Mouse (Mus musculus): Measurements from ENCODE around the gene Arl8a. TPM values are rescaled to one million over a fixed set of nuclear protein-coding genes. Genes with fewer than 3 reads are reported as not detected.

Gene Arl8a
- polyA plus RNA-seq, 1 experiment = 84.7 TPM

DNA sequence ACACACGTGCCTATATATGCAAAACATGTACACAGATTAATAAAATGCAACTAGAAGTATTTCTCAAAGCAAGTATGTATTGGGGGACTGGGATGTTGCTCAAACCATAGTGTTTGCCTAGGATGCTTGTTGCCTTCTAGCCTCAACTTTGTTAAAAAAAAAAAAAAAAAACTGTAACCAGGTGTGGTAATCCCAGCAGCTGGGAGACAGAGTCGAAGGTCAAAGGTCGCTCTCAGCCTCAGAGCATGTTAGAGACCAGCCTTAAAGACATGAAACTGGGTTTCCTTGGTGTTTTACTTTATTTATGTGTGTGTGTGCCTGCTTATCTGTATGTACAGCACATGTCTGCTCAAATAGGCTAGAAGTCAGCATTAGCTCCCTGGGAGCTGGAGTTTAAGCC is 28.6 kb downstream of the Arl8a start:
- 69% methylated on average over 3 of the region's 3 CpGs for WGBS
- H3K4me1 ChIP-seq (ENCODE audit: control insufficient read depth, insufficient read depth, low read length) = 0 out of 2 replicates have a peak, but pooled peaks cover 2% of the 10 kb centered on the region
- no peak for DNase-seq
- H3K4me3 ChIP-seq (replicated peaks; ENCODE audit: extremely low read depth, low read depth, low read length) = no peak overlapping the region
- TF ChIP-seq POLR2A (IDR thresholded peaks at IDR 0.05; ENCODE audit: borderline replicate concordance, extremely low read depth, low read depth, low read length) (no peak), CTCF (IDR thresholded peaks at IDR 0.05; ENCODE audit: insufficient read depth, low read length) (no peak)

DNA sequence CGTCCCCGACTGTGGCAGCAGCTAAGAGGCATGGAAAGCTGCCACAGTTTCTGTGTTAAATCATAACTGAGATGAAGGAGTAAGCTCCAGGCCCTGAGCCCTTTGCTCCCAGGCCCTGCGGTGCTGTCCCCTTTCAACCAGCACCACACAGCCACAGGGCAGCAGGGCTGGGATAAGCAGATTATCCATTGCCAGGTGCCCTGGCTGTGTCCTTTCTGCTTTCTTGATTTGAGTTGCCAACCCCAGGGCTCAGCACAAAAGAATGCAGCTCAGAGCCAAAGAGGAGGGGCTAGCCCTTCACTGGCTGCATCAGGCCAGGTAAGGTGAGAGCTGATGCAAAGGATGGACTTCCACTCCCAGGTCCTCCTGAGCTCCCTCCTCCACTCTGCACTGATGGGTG is 31.1 kb downstream of the Arl8a start:
- no peaks in the 10 kb centered on the region for H3K4me1 ChIP-seq (ENCODE audit: control insufficient read depth, insufficient read depth, low read length)
- WGBS = 79% methylated on average over 3 of the region's 3 CpGs
- TF ChIP-seq POLR2A (IDR thresholded peaks at IDR 0.05; ENCODE audit: borderline replicate concordance, extremely low read depth, low read depth, low read length) = no peak
- no peak for TF ChIP-seq CTCF (IDR thresholded peaks at IDR 0.05; ENCODE audit: insufficient read depth, low read length)

DNA sequence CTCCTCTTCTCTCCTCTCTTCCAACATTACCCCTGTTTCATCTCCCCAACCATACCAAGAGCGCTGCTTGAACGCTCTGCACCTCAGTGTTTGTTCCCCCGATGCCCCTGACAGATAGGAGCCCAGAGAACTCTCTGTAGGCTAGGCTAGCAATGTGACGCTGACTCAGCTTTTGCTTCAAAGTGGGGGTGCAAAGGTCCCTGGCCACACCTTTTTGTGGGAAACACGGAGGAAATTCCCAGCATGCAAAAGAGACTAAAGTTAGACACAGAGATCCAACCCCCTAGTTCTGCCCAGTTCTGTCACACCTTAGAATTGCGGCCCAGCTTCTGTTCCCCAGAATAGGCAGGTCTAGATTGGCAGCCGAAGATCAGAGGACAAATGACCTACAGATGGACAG is 32.2 kb downstream of the Arl8a start:
- 84% methylated on average over 7 of the region's 7 CpGs for WGBS
- TF ChIP-seq CTCF (IDR thresholded peaks at IDR 0.05; ENCODE audit: insufficient read depth, low read length) (no peak), POLR2A (IDR thresholded peaks at IDR 0.05; ENCODE audit: borderline replicate concordance, extremely low read depth, low read depth, low read length) (no peak)
- H3K4me3 ChIP-seq (replicated peaks; ENCODE audit: extremely low read depth, low read depth, low read length) = no peak overlapping the region
- no peak for DNase-seq
- no peaks in the 10 kb centered on the region for H3K4me1 ChIP-seq (ENCODE audit: control insufficient read depth, insufficient read depth, low read length)

More for the DNA sequence above, 31.1 kb downstream of the Arl8a start:
- DNase-seq = no peak
- H3K4me3 ChIP-seq (replicated peaks; ENCODE audit: extremely low read depth, low read depth, low read length) = no peak overlapping the region

DNA sequence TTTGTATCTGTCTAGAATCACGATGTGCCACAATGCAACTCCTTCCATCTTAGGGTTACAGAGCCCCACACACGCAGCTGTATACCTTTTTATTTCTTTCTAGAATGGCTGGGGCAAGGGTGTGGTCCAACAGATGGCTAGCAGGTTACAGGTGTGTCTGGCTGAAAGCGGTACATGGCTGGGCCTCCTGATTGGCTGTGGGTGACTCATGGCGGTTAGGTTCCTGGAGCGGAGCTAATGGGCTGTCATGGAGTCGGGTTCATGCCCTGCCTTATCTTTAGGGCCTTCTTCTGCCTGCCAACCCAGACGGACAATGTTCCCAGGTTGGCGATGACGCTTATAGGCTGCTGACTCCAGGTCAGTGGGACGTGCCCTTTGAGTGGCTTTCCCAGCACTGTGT is 34.2 kb downstream of the Arl8a start:
- no peak for DNase-seq
- no peak overlapping the region for H3K4me3 ChIP-seq (replicated peaks; ENCODE audit: extremely low read depth, low read depth, low read length)
- no peaks in the 10 kb centered on the region for H3K4me1 ChIP-seq (ENCODE audit: control insufficient read depth, insufficient read depth, low read length)
- TF ChIP-seq POLR2A (IDR thresholded peaks at IDR 0.05; ENCODE audit: borderline replicate concordance, extremely low read depth, low read depth, low read length) (no peak), CTCF (IDR thresholded peaks at IDR 0.05; ENCODE audit: insufficient read depth, low read length) (no peak)
- 70% methylated on average over 10 of the region's 10 CpGs for WGBS

DNA sequence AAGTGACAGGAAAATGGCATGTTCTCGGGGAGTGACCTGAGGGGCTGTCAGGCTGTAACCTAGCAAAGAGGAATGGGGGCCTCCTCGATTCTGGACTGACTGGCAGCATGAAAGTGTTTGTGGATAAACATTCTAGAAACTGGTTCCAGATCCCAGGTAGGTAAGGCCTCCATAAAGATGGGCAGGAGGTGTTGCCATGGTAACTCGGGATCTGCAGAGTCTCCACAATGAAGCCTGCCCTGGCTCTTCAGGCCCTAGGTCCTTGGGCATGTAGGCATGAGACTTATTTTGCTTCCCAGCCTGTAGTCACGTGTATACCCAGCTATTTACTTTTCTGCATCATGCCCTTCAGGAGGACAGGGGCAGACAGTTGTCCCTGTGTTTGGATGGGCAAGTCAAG is 34.7 kb downstream of the Arl8a start:
- TF ChIP-seq POLR2A (IDR thresholded peaks at IDR 0.05; ENCODE audit: borderline replicate concordance, extremely low read depth, low read depth, low read length) (no peak), CTCF (IDR thresholded peaks at IDR 0.05; ENCODE audit: insufficient read depth, low read length) (no peak)
- Histone ChIP-seq H3K4me3 (replicated peaks; ENCODE audit: extremely low read depth, low read depth, low read length) (no peak overlapping the region), H3K4me1 (ENCODE audit: control insufficient read depth, insufficient read depth, low read length) (no peaks in the 10 kb centered on the region)
- DNase-seq = no peak
- WGBS = 76% methylated on average over 4 of the region's 4 CpGs

DNA sequence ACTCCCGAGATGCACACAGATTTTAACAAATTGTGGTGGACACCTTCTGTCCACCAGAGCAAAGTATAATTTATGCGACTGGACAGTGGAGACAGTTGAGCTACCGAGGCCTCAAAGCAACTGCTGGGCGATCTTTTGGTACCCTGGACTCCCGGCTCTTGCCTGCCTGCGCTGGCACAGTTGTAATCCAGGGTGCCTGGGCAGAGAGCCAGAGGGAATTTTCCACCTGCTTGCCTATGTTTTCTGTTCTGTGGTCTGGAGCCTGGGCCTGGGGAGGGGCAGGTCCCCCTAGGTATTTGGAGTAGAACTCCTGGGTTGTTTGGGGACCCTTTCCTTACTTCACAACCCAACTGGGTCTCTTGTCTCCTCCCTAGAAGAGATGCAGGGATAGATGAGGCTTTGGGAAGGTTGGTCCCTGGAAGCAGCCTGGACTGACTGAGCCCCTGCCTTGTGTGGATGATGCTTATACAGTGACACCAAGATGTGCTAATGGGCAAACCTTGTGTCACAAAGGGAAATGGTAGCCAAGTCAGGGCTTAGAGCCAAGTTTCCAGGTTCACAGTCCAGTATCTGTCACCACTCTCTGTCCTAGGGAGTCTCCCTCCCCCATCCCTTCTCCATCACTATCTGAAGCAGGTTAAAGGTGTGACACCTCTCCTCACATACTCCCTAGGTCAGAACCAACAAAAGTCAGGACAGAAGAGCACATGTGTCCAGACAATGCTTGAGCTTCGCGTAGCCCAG is 35.4 kb downstream of the Arl8a start:
- 73% methylated on average over 8 of the region's 8 CpGs for WGBS
- Histone ChIP-seq H3K4me1 (ENCODE audit: control insufficient read depth, insufficient read depth, low read length) (no peaks in the 10 kb centered on the region), H3K4me3 (replicated peaks; ENCODE audit: extremely low read depth, low read depth, low read length) (no peak overlapping the region)
- no peak for DNase-seq
- TF ChIP-seq POLR2A (IDR thresholded peaks at IDR 0.05; ENCODE audit: borderline replicate concordance, extremely low read depth, low read depth, low read length) (no peak), CTCF (IDR thresholded peaks at IDR 0.05; ENCODE audit: insufficient read depth, low read length) (no peak)

DNA sequence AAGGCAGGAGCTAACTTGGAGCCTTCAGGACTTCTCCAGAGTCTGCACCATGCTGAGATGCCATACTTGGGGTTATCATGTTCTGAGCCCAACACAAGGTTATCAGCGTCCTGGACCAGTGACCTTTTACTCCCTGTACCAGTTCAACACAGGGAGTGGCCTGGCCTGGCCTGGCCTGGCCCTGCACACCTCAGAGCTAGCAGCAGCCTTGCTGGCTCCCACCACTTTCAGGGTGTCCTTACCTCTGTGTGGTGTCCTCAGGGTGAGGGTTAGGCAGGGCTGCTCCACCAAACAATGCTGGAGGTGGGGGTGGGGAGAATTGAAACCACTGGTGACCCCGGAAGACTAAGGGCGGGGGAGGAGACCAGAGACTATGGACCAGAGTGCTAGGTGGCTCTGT is 36.4 kb downstream of the Arl8a start:
- H3K4me3 ChIP-seq (replicated peaks; ENCODE audit: extremely low read depth, low read depth, low read length) = no peak overlapping the region
- H3K4me1 ChIP-seq (ENCODE audit: control insufficient read depth, insufficient read depth, low read length) = no peaks in the 10 kb centered on the region
- DNase-seq = no peak
- WGBS = 57% methylated on average over 3 of the region's 3 CpGs
- TF ChIP-seq POLR2A (IDR thresholded peaks at IDR 0.05; ENCODE audit: borderline replicate concordance, extremely low read depth, low read depth, low read length) = no peak
- TF ChIP-seq CTCF (IDR thresholded peaks at IDR 0.05; ENCODE audit: insufficient read depth, low read length) = no peak

DNA sequence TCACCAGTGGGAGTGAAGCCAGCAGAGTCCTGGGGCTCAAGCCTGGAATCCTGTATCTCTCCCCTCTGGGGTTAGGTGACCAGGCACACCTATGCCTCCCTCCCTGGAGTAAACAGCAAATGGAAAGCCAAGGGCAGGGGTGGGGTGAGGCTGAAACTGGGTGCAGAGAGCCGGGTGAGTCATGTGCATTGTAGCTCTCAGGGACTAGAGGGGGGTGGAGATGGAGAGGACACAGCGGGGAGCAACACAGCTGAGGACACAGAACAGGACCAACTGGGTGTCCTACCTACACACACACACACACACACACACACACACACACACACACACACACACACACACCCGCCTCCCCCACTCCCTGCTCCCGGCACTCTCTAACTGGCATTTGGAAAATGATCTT is 36.8 kb downstream of the Arl8a start:
- Histone ChIP-seq H3K4me3 (replicated peaks; ENCODE audit: extremely low read depth, low read depth, low read length) (no peak overlapping the region), H3K4me1 (ENCODE audit: control insufficient read depth, insufficient read depth, low read length) (no peaks in the 10 kb centered on the region)
- no peak for TF ChIP-seq POLR2A (IDR thresholded peaks at IDR 0.05; ENCODE audit: borderline replicate concordance, extremely low read depth, low read depth, low read length)
- TF ChIP-seq CTCF (IDR thresholded peaks at IDR 0.05; ENCODE audit: insufficient read depth, low read length) = no peak
- peak; percentile 24 for DNase-seq
- WGBS = 67% methylated on average over 4 of the region's 4 CpGs

DNA sequence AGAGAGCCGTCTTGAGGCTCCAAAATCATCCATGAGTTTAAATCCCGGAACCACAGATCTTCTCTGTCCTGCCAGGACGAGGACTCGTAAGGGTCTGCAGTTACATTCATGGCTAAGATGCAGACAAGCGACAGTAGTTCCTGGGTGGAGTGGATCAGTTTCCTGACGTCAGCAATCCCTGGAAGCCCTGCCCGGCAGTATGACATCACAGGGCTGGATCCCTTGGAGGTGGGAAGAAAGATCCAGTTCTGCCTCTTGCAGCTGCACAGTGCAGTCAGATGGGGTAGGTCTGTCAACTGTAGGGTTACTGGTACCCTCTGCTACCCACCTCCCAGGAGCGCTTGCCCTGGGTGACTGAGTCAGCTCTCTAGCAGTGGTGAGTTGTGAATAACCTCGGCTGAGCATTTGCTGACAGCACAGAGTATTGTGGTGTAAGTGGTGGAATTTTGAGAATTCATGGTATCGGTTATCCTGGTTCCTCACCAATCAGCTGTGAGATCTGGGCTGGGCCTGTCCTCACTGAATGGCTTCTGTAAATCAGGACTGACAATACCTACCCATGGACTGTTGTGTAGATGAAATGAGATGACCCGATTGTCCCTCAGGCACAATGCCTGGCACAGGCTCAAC is 37.4 kb downstream of the Arl8a start:
- no peak overlapping the region for H3K4me3 ChIP-seq (replicated peaks; ENCODE audit: extremely low read depth, low read depth, low read length)
- TF ChIP-seq CTCF (IDR thresholded peaks at IDR 0.05; ENCODE audit: insufficient read depth, low read length) (no peak), POLR2A (IDR thresholded peaks at IDR 0.05; ENCODE audit: borderline replicate concordance, extremely low read depth, low read depth, low read length) (no peak)
- H3K4me1 ChIP-seq (ENCODE audit: control insufficient read depth, insufficient read depth, low read length) = no peaks in the 10 kb centered on the region
- DNase-seq = no peak
- 55% methylated on average over 11 of the region's 11 CpGs for WGBS

DNA sequence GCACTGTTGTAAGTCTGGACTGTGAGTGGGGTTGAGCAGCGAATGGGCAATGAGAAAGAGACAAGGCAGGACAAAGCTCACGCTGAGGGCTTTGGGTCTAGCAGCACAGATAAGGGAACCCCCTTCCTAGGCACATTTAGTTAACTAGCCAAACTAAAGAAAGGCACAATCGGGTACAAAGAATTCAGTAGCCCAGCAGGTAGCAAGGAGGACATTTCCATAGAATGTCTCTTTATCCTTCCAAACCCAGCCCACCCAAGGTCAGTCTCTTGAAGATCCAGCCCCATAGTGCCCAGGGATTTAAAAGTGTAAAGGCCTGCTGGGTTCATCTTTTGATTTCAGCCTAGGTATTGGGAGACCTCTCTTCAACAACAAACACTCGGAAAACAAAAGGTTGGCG is 39.3 kb downstream of the Arl8a start:
- H3K4me1 ChIP-seq (ENCODE audit: control insufficient read depth, insufficient read depth, low read length) = no peaks in the 10 kb centered on the region
- no peak overlapping the region for H3K4me3 ChIP-seq (replicated peaks; ENCODE audit: extremely low read depth, low read depth, low read length)
- WGBS = 75% methylated on average over 5 of the region's 5 CpGs
- TF ChIP-seq CTCF (IDR thresholded peaks at IDR 0.05; ENCODE audit: insufficient read depth, low read length) = no peak
- TF ChIP-seq POLR2A (IDR thresholded peaks at IDR 0.05; ENCODE audit: borderline replicate concordance, extremely low read depth, low read depth, low read length) = no peak
- DNase-seq = no peak

Data from lung, adult 2 months (tissue).